Mouse (Mus musculus): ENCODE results near the gene Sfn. TPM values are rescaled to one million over a fixed set of nuclear protein-coding genes. Genes with fewer than 3 reads are reported as not detected.

The Sfn gene
- total RNA-seq (2012; rRNA removed) (0.97 and 1.0 TPM in 2 replicates), total RNA-seq (2014; rRNA removed) (0.61 and 1.1 TPM in 2 replicates), polyA plus RNA-seq (2012; ENCODE audit: insufficient read length, low read depth) (2.0 and 2.8 TPM in 2 replicates)

DNA sequence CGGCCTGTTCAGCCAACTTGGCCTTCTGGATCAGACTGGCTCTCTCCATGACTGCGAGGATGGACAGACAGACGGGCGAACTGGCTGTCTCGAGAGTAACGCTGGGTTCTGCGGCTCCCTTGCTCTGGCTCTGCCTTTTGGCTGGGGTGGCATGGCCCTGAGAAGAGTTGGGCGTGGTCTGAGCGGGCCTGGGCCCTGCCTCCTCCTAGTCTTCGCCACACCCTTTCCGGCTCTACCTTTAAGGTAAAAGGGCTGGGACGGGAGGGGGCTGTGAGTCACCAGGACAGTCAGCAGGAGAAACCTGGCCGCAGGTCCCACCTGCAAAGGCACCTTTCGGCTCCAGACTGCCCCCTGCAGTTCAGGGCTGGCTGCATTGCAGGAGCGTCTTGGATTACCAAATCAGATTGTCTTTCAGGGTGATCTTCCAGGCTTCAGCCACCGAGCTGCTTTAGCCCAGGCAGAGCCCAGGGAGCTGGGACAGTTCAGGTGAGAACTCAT is at the start of gene Sfn:
Sfn (minus strand) TSS at position 448 of the 498 bp plus-strand sequence.
- dilution Hi-C loops (cut with MboI; ENCODE audit: extremely low pct_ligation_motif_present, extremely low pct_unique_long_range_greater_than_20kb, low sequenced_read_pairs) = no loop called here
- peaks cover 7 to 32% of the 10 kb centered on the region in 2 experiments for H3K4me1 ChIP-seq (ENCODE audit: control insufficient read depth in 1 of 2, insufficient read depth in 2 of 2)
- H3K79me2 ChIP-seq (replicated peaks; ENCODE audit: control insufficient read depth, extremely low read depth, insufficient read depth, poor library complexity, severe bottlenecking) = no peaks in the 10 kb centered on the region
- H3K4me3 ChIP-seq (replicated peaks in 1 of 3; ENCODE audit: low read depth in 2 of 3, low read length in 2 of 3, poor library complexity in 1 of 3) = no peak within 1 kb of the TSS
- in situ Hi-C loops (cut with MboI; ENCODE audit: low pct_ligation_motif_present, low pct_unique_long_range_greater_than_20kb, low sequenced_read_pairs) = no loop called here
- H3K27ac ChIP-seq (ENCODE audit: insufficient read depth, low read depth) = no peak within 1 kb of the TSS
- no peak for TF ChIP-seq ETS1 (conservative IDR thresholded peaks at IDR 0.05; ENCODE audit: low read depth, low read length)
- no peak for TF ChIP-seq USF1 (IDR thresholded peaks at IDR 0.05; ENCODE audit: low read depth, low read length)
- TF ChIP-seq RCOR1 (conservative IDR thresholded peaks at IDR 0.05; ENCODE audit: low read depth, low read length) = no peak
- no peak for TF ChIP-seq MXI1 (IDR thresholded peaks at IDR 0.05; ENCODE audit: low read depth, low read length)
- TF ChIP-seq SMC3 (IDR thresholded peaks at IDR 0.05; ENCODE audit: low read depth, low read length) = peak; percentile 35
- TF ChIP-seq CTCF (conservative IDR thresholded peaks at IDR 0.05 in 1 of 2, IDR thresholded peaks at IDR 0.05 in 1 of 2; ENCODE audit: low read depth in 2 of 2, low read length in 2 of 2) = peak in 1 of 2 experiments; percentile 54; a peak in 2 of 4 replicates
- TF ChIP-seq JUND (conservative IDR thresholded peaks at IDR 0.05; ENCODE audit: low read depth, low read length) = no peak
- TF ChIP-seq RAD21 (IDR thresholded peaks at IDR 0.05; ENCODE audit: low read depth, low read length) = peak; percentile 8
- TF ChIP-seq JUN (IDR thresholded peaks at IDR 0.05; ENCODE audit: insufficient read depth, low read depth, low read length) = no peak
- no peaks in the 10 kb centered on the region for H3K27me3 ChIP-seq (replicated peaks)
- H3K4me2 ChIP-seq (ENCODE audit: insufficient read depth, low read depth, poor library complexity, severe bottlenecking) = no peak within 1 kb of the TSS
- H3K36me3 ChIP-seq (replicated peaks in 1 of 2; ENCODE audit: control insufficient read depth in 1 of 2, insufficient read depth in 1 of 2, low read length in 1 of 2) = peaks cover 19 to 50% of the 10 kb centered on the region in 2 experiments
- no peaks in the 10 kb centered on the region for H3K9me3 ChIP-seq (replicated peaks; ENCODE audit: low read length)
- DNase-seq (ENCODE audit: extremely low read depth) = no peak
- no peak within 1 kb of the TSS for H3K9ac ChIP-seq (ENCODE audit: insufficient read depth, low read depth)

DNA sequence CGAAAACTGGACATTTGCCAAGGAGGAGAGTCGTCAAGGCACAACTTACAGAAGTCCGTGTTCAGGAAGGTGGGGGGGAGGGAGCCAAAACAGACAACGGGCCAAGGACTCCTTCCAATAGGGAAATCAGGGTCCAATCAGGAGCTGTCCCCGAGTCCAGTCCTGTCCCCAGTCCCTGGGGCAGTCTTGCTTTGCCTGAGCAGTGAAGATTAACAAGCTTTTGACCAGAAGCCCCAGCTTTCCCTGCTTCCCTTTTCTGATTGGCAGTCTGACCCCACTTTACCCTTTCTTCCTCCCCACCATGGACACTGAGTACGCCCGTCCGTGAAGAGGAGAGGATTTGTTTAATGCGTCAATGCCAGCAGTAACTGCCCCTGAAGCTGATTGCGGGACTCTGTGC is 49.5 kb upstream of the Sfn start:
- Histone ChIP-seq H3K9ac (ENCODE audit: insufficient read depth, low read depth) (no peak overlapping the region), H3K4me3 (replicated peaks in 1 of 3; ENCODE audit: low read depth in 2 of 3, low read length in 2 of 3, poor library complexity in 1 of 3) (no peak overlapping the region), H3K9me3 (replicated peaks; ENCODE audit: low read length) (no peaks in the 10 kb centered on the region), H3K27me3 (replicated peaks) (no peaks in the 10 kb centered on the region), H3K27ac (ENCODE audit: insufficient read depth, low read depth) (no peak overlapping the region), H3K4me2 (ENCODE audit: insufficient read depth, low read depth, poor library complexity, severe bottlenecking) (no peak overlapping the region), H3K36me3 (replicated peaks in 1 of 2; ENCODE audit: control insufficient read depth in 1 of 2, insufficient read depth in 1 of 2, low read length in 1 of 2) (peaks cover 0 to 8% of the 10 kb centered on the region in 2 experiments), H3K4me1 (ENCODE audit: control insufficient read depth in 1 of 2, insufficient read depth in 2 of 2) (peaks cover 7 to 32% of the 10 kb centered on the region in 2 experiments), H3K79me2 (replicated peaks; ENCODE audit: control insufficient read depth, extremely low read depth, insufficient read depth, poor library complexity, severe bottlenecking) (no peaks in the 10 kb centered on the region; the same call in 1 of the 2 replicates)
- dilution Hi-C loops (cut with MboI; ENCODE audit: extremely low pct_ligation_motif_present, extremely low pct_unique_long_range_greater_than_20kb, low sequenced_read_pairs) = no loop called here
- in situ Hi-C loops (cut with MboI; ENCODE audit: low pct_ligation_motif_present, low pct_unique_long_range_greater_than_20kb, low sequenced_read_pairs) = no loop called here
- no peak for TF ChIP-seq TBP (conservative IDR thresholded peaks at IDR 0.05; ENCODE audit: low read depth, low read length)
- TF ChIP-seq JUN (IDR thresholded peaks at IDR 0.05; ENCODE audit: insufficient read depth, low read depth, low read length) = no peak
- TF ChIP-seq SMC3 (IDR thresholded peaks at IDR 0.05; ENCODE audit: low read depth, low read length) = no peak
- TF ChIP-seq TCF12 (IDR thresholded peaks at IDR 0.05; ENCODE audit: low read depth, low read length) = no peak
- no peak for TF ChIP-seq HCFC1 (IDR thresholded peaks at IDR 0.05; ENCODE audit: low read depth, low read length)
- no peak for TF ChIP-seq EP300 (IDR thresholded peaks at IDR 0.05; ENCODE audit: low read length)
- TF ChIP-seq NELFE (IDR thresholded peaks at IDR 0.05; ENCODE audit: low read depth, low read length) = no peak
- TF ChIP-seq USF1 (IDR thresholded peaks at IDR 0.05; ENCODE audit: low read depth, low read length) = no peak
- no peak for TF ChIP-seq NRF1 (IDR thresholded peaks at IDR 0.05; ENCODE audit: low read depth, low read length)
- DNase-seq (ENCODE audit: extremely low read depth) = no peak

All from CH12.LX (cell line).